Mouse (Mus musculus): ENCODE measurements around the gene Ybey. TPM values are rescaled to one million over a fixed set of nuclear protein-coding genes. Genes with fewer than 3 reads are reported as not detected.

Gene Ybey
- 1.7 and 2.4 TPM in 2 replicates for polyA plus RNA-seq (2012)

DNA sequence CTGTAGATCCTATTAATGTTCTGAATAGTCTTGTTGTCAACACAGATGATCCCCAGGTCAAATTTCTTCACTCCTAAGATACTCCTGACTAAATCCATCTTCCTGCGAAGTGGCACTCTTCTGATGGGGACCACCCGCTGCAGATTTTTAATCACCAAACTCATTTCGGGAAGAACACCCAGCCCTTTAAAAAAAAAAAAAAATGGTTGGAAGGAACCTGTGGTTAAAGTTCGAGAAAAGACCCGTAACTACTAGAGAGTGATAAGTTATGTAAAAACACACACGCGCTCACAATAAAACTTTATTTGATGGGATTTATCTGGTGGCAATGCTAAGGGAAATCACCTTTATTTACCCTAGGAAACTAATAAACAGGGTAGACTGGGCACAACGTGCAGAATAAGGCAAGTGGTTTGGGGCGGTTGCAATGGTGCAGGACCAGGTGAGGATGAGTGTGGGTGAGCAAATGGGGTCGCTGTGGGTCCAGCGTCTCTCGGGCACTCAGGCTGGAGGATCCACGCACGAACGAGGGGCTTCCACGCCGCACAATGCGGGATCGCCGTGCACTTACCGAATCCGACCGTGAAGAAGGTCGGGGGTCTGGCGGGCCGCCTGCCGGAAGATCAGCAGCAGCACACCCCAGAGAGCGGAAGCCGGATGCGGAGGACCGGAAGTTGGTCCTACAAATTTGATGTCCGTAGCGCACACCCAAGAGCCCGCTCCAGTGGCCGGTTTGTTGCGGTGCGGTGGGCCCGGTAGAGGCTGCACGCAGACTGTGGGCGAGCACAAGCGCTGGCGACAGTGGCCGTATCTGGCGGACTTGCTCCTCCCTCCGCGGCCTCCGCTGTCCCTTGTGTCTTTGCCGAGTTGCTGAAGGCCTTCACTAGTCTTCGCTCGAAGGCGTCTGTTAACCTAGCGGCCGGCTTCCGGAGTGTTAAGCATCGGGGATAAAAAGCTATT, at the start of gene Ybey, which contains the start of gene Mcm3ap:
TSS of gene Ybey (minus strand) at position 912 of the 960 bp plus-strand sequence.
TSS of gene Mcm3ap (plus strand) at position 725 of the 960 bp plus-strand sequence.
- no peak for TF ChIP-seq GATA1 (IDR thresholded peaks at IDR 0.05; ENCODE audit: low read length)

DNA sequence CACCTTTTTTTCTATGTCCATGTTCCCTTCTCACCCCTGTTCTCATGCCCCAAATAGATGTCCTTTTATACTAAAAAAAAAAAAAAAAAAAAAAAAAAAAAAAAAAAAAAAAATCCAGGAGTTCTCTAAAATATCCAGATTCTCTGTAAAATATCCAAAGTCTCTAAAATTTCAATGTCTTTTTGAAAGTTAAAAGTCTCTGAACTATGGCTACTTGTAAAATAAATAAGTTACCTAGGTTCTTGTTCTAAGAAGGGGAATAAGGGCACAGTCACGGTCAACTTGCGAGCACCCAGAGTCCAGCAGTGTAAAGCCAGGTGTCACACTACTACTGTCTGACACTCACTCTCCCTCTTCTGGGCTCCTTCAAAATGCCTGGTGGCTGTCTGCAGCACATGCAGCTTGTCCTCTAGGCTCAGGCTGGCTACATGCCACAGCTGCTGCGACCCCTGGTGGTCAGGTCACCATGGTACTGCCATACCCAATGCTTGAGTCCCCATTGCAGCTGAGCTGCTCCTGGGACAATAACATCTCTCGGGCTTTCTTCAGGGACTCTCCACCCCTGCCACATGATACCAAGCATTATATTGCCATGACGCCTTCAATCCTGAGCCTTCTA, 44.2 kb upstream of the Ybey start:
- TF ChIP-seq GATA1 (IDR thresholded peaks at IDR 0.05; ENCODE audit: low read length) = no peak

GRCm38 (mm10) chr10:76505865-76506264, 37.0 kb upstream of the Ybey start:
- no peak for TF ChIP-seq GATA1 (IDR thresholded peaks at IDR 0.05; ENCODE audit: low read length)

DNA sequence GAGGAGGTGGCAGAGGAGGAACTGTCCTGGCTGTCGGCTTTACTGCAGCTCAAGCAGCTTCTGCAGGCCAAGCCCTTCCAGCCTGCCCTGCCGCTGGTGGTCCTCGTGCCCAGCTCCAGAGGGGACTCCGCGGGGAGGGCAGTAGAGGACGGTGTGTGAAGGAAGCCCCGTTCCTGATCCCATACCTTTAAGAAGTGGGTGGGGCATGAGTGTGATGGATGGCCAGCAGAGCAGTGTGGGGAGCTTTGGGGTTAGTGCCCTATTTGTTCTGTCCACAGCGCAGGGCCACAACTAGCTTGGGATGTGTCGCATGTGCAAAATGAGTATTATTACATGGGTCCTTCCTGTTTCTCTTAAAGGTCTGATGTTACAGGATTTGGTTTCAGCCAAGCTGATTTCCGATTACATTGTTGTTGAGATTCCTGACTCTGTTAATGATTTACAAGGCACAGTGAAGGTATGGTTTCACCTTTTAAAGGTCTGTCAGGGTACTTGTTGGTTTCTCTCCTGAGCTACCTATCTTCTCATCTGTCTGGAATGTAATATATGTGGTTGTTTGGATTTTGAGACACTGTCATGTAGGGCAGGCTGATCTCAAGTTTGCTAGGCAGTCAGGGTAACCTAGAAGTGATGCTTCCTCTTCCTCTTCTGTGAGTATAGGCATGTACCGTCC, 35.5 kb upstream of the Ybey start:
- TF ChIP-seq GATA1 (IDR thresholded peaks at IDR 0.05; ENCODE audit: low read length) = no peak

DNA sequence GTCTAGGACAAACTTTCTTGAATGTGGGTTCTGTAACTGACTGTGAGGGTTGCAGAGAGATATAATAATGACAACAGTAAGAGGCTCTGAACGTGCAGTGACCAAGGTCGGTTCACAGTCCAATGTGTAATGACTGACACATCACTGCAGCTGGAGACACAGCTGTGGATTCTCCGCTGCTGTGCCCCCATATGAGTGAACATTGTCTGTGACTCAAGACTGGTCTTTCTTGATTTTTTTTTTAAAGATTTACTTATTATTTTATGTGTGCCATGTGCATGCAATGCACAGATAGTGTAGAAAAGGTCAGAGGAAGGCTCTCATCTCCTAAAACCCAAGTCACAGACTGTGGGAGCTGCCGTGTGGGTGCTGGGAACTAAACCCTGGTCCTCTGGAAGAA, 28.6 kb upstream of the Ybey start:
- TF ChIP-seq GATA1 (IDR thresholded peaks at IDR 0.05; ENCODE audit: low read length) = no peak

GRCm38 (mm10) chr10:76496366-76496765, 27.5 kb upstream of the Ybey start:
- peak; percentile 55 for TF ChIP-seq GATA1 (IDR thresholded peaks at IDR 0.05; ENCODE audit: low read length)

DNA sequence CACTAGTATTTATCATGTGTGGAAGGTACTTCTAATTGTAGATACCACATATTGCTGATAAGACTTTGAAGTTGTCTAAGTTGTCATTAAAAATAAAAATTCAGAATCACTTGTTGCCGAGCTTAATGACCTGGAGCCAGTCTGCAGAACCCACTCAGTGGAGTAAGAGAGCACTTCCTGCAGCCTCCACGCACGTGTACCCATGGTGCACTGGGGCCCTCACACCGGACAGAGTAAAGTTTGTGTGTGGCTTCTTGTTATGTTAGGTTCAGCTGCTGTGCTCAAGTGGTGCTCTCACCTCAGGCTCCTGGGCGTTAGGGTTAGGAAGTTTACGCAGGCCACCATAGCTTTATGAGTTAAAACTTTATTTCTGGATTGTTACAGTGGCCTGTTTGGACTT, 26.6 kb upstream of the Ybey start:
- TF ChIP-seq GATA1 (IDR thresholded peaks at IDR 0.05; ENCODE audit: low read length) = no peak

DNA sequence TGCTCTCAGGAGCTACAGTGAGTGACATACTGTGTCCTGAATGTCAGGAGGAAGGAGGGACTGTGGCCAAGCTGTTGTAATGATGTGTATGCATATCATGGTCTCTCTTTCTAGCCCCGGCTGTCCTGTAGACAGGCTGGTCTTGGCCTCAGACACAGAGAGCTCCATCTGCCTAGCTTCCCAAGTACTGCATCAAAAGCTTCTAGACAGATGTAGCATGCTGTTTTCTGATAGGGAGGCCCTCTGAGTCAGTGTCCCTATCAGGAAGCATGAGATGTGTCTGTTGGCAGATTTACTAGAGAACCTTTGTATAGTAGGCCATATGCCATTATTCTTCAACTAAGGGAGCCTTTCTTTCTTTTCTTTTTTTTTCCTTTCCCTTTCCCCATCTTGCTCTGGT, 24.6 kb upstream of the Ybey start:
- TF ChIP-seq GATA1 (IDR thresholded peaks at IDR 0.05; ENCODE audit: low read length) = no peak

GRCm38 (mm10) chr10:76489205-76489604, 20.3 kb upstream of the Ybey start:
- TF ChIP-seq GATA1 (IDR thresholded peaks at IDR 0.05; ENCODE audit: low read length) = no peak

DNA sequence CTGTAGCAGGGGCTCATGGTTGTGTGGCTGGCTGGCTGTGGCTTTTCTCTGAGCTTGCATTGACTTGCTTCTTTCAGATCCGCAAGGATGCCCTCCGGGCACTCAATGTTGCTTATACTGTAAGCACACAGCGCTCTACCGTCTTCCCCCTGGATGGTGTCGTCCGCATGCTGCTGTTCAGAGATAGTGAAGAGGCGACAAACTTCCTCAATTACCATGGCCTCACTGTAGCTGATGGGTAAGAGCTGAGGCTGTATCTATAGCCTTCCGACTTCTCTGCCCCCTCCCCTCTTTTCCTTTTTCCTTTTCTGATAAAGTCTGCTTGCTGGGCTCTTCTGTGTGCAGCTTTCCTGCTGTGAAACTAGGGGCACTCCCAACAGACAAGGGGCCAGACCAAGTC, 19.4 kb upstream of the Ybey start:
- TF ChIP-seq GATA1 (IDR thresholded peaks at IDR 0.05; ENCODE audit: low read length) = no peak

DNA sequence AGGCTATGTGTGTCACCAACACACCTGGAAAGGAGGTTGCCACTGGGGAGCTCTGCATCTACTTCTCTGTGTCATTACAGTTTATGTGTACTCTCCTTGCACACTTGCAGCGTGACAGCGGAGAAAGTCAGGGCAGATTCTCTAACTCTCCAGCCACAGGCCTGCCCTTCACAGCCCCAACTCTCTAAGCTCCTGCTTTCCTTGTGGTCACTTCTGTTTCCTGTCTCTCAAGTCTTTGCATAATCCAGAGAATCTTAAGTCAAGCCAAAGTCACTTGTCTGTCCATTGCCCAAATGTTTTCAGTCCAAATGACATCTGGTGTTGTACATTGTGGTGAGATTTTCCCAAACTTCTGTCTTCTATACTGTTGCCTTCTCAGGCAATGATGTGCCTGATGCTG, 17.4 kb upstream of the Ybey start:
- no peak for TF ChIP-seq GATA1 (IDR thresholded peaks at IDR 0.05; ENCODE audit: low read length)

- TF ChIP-seq GATA1 (IDR thresholded peaks at IDR 0.05; ENCODE audit: low read length) = no peak
Observed at GRCm38 (mm10) chr10:76481480-76481879, 12.6 kb upstream of the Ybey start.

GRCm38 (mm10) chr10:76480851-76481250, 11.9 kb upstream of the Ybey start:
- TF ChIP-seq GATA1 (IDR thresholded peaks at IDR 0.05; ENCODE audit: low read length) = no peak

DNA sequence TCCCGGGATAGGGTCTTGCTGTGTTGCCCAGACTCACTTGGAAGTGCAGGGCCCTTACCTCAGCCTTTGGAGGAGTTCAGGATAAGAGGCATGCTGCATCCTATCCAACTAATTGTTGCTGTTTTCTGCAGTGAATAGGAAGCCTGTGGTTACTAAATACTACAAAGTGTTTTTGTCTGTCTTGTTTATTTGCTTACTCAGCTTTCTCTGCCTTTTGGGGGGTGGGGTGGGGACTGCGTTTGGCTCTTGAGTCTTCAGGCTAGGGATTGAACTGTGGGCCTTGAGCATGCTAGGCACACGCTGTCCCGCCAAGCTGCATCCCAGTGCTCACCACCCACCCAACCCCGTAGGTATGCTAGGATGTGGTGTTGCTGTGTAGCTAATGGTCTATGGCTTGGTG, 4.8 kb upstream of the Ybey start:
- no peak for TF ChIP-seq GATA1 (IDR thresholded peaks at IDR 0.05; ENCODE audit: low read length)

DNA sequence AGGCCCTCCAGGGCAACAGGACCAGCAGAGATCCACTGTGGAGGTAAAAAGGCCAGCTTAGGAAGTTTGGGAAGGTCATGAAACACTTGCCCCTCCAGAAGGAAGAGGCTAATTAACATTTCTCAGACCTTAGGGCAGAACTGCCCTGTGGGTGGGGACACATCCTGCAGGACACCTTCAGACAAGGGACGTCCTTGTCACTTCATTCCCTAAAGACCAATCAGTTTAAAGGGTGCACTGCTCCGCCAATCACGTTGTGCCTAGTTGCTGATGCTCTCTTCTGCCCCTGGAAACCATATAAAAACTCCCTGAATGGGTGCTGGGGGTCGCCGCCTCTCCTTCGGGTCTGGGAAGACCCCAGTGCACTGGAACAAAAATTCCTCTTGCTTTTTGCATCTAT, 6.2 kb downstream of the Ybey start:
- no peak for TF ChIP-seq GATA1 (IDR thresholded peaks at IDR 0.05; ENCODE audit: low read length)

GRCm38 (mm10) chr10:76462312-76462711, 6.6 kb downstream of the Ybey start:
- no peak for TF ChIP-seq GATA1 (IDR thresholded peaks at IDR 0.05; ENCODE audit: low read length)

Data from G1E-ER4 (cell line).